Mouse (Mus musculus) lung, embryonic 14.5 days (tissue): Measurements from ENCODE around the gene Cdc42se1. TPM values are rescaled to one million over a fixed set of nuclear protein-coding genes. Genes with fewer than 3 reads are reported as not detected.

ENCODE experiments used
- ATAC-seq: fragments of 200-750 bp; cut with Nextera tagmentation; 2 replicates; pipeline ENCODE4 v1.8.0; 2017; ENCODE audit warnings: mild to moderate bottlenecking, moderate TSS enrichment, moderate library complexity; ENCODE audit not compliant: insufficient read depth
- DNase-seq: peaks from one replicate; pipeline ENCODE4 v3.0.0-alpha.2; 2015
- H3K27ac ChIP-seq: fragments of 300-500 bp; sonication (generic); 2 replicates; pipeline ENCODE4 v1.5.1; 2014; ENCODE audit warnings: low read depth, mild to moderate bottlenecking, moderate library complexity
- H3K27me3 ChIP-seq: fragments of 300-500 bp; sonication (generic); 2 replicates; pipeline ENCODE4 v1.6.1; 2014; ENCODE audit warnings: low read length, control low read depth; ENCODE audit not compliant: insufficient read depth
- H3K36me3 ChIP-seq: fragments of 300-500 bp; sonication (generic); 2 replicates; pipeline ENCODE4 v1.6.1; 2014; ENCODE audit warnings: control low read depth; ENCODE audit not compliant: insufficient read depth
- H3K4me1 ChIP-seq: fragments of 300-500 bp; sonication (generic); 2 replicates; pipeline ENCODE4 v1.6.1; 2014; ENCODE audit warnings: antibody characterized with exemption, control low read depth; ENCODE audit not compliant: insufficient read depth
- H3K4me2 ChIP-seq: fragments of 300-500 bp; sonication (generic); 2 replicates; pipeline ENCODE4 v1.6.1; 2014; ENCODE audit warnings: mild to moderate bottlenecking
- H3K4me3 ChIP-seq: fragments of 300-500 bp; sonication (generic); 2 replicates; pipeline ENCODE4 v1.5.1; 2014; ENCODE audit warnings: low read depth, low read length
- H3K9ac ChIP-seq: fragments of 300-500 bp; sonication (generic); 2 replicates; pipeline ENCODE4 v1.6.1; 2014
- H3K9me3 ChIP-seq: fragments of 300-500 bp; sonication (generic); 2 replicates; pipeline ENCODE4 v1.6.1; 2016; ENCODE audit warnings: low read depth, low read length, control low read depth
- CTCF ChIP-seq: IDR thresholded peaks from 2 replicates; pipeline ENCODE4 v1.5.1; 2016; ENCODE audit warnings: antibody characterized with exemption, low read depth
- WGBS: fragments of 180-500 bp; shearing (Covaris S2); extraction: QIAGEN DNeasy Blood & Tissue Kit; methylation state at CpG from one replicate; pipeline ENCODE4 v1.1.7; 2014; 5-methylcytosine and 5-hydroxymethylcytosine counted together
- polyA plus RNA-seq: library from polyadenylated mRNA; unstranded; fragments of >200 nt; fragmentation: Nextera tagmentation; extraction: Ambion mirVana; gene quantifications from 2 replicates; pipeline ENCODE4 v1.2.1, GENCODE M21; 2014

Gene Cdc42se1
- polyA plus RNA-seq, 1 experiment from 2014 or later: 131 TPM

DNA sequence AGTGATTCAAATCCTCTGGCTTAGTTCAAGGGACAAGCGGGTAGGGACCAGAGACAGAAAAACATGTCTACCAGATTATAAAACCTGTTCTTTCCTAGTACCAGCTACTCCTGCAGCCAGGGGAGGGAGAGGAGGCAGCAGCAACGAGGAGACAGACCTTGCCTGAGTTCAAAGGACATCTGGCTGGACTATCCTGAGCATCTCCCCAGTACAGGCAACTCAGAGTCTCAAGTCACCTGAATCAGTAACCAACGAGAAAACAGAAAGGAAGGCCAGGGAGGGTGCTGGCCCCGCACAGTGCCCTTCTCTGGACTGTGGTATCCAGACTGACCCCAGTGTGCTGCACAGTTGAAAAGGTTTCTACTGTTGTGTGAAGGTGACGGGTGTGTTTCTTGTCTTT lies 28.4 kb downstream of the Cdc42se1 start:
- no peak for ATAC-seq
- Histone ChIP-seq H3K9ac (no peak overlapping the region), H3K36me3 (peaks cover 74% of the 10 kb centered on the region), H3K4me3 (no peak overlapping the region), H3K4me2 (no peak overlapping the region), H3K27me3 (no peaks in the 10 kb centered on the region), H3K27ac (no peak overlapping the region), H3K4me1 (no peaks in the 10 kb centered on the region), H3K9me3 (no peaks in the 10 kb centered on the region)
- no peak for DNase-seq
- WGBS: 77% methylated on average over 5 of the region's 5 CpGs
- no peak for TF ChIP-seq CTCF

DNA sequence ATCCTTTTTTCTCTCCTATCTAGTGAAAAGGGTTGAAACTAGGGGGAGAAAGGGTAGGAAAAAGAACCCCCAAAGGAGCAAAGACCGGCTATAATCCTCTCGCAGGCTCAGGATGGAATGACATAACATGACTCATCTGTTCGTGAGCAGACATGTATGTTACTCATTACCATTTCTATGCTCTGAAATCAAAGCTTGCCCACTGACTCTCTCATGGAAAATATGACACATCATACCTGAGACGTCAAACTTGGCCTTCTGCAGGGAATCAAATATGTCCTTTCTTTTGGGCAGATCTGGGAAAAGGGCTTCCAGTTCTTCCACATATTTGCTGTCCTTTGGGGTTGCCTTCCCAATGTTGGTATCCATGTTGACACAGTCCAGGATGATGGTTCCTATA lies 33.4 kb downstream of the Cdc42se1 start:
- TF ChIP-seq CTCF: no peak
- Histone ChIP-seq H3K4me2 (no peak overlapping the region), H3K27ac (no peak overlapping the region), H3K9ac (no peak overlapping the region), H3K4me1 (no peaks in the 10 kb centered on the region), H3K4me3 (no peak overlapping the region), H3K27me3 (no peaks in the 10 kb centered on the region), H3K36me3 (peaks cover 70% of the 10 kb centered on the region), H3K9me3 (no peaks in the 10 kb centered on the region)
- WGBS: 94% methylated on average over 4 of the region's 4 CpGs
- ATAC-seq (no peak), DNase-seq (no peak)

DNA sequence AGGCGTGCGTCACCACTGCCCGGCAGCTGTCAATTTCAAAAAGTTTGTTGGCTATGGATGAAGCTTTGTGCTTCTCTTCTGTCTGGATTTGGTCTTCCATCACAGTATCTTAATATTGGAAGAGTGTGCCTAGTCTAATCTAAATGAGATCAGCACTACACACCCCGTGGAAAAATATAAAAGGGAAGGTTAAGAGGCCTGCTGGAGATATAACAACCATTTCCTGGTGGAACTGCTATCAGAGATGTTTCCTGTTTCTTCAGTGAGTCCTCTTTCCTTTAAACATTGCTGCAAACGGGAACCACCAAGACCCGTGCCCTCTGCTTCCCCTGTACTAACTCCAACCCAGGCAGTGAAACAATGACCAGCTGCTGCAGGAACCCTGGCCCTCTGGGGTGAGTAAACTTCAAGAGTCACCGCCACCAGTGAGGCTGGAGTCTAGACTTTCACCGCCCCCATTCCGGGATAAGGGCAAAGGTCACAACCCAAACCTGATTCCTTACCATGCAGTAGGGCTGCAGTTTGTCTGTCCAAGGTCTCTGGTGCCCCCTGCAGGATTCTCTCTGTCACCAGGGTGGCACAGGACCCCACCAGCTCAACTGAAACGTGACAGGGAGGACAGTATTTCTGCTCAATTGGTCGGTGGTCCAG lies 34.7 kb downstream of the Cdc42se1 start:
- Histone ChIP-seq H3K36me3 (peaks cover 70% of the 10 kb centered on the region), H3K4me3 (no peak overlapping the region), H3K4me2 (no peak overlapping the region), H3K27me3 (no peaks in the 10 kb centered on the region), H3K9me3 (no peaks in the 10 kb centered on the region), H3K9ac (no peak overlapping the region), H3K4me1 (no peaks in the 10 kb centered on the region), H3K27ac (no peak overlapping the region)
- peak; percentile 49; the same call in 1 of the 2 replicates for ATAC-seq
- TF ChIP-seq CTCF: peak; percentile 76
- WGBS: 43% methylated on average over 11 of the region's 11 CpGs
- peak; percentile 80 for DNase-seq

- no peak overlapping the region for H3K27ac ChIP-seq
- no peaks in the 10 kb centered on the region for H3K27me3 ChIP-seq
- H3K9me3 ChIP-seq: no peaks in the 10 kb centered on the region
- ATAC-seq (no peak), DNase-seq (no peak)
- H3K36me3 ChIP-seq: peaks cover 69% of the 10 kb centered on the region
- 71% methylated on average over 1 of the region's 1 CpGs for WGBS
- no peak overlapping the region for H3K9ac ChIP-seq
- no peak for TF ChIP-seq CTCF
- no peaks in the 10 kb centered on the region for H3K4me1 ChIP-seq
- H3K4me2 ChIP-seq: no peak overlapping the region
- no peak overlapping the region for H3K4me3 ChIP-seq
These were observed 36.2 kb downstream of the Cdc42se1 start for GRCm38 (mm10) chr3:95264724-95265123.

DNA sequence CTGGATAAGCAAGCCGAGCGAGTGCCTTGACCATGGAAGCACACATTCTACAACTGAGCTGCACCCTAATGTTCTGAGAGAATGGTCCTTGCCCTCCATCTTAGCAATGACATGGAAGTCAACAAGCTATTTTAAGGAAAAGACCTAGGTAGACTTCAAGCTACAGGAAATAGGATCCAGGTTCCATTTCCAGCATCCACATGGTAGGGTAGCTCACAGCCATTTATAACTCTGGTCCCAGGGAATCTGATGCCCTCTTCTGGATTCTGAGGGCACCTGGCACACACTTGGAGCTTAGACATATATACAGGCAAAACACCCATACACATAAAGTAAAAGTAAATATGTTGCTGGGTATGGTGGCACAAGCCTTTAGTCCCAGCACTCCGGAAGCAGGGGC lies 37.5 kb downstream of the Cdc42se1 start:
- Histone ChIP-seq H3K9me3 (no peaks in the 10 kb centered on the region), H3K36me3 (peaks cover 58% of the 10 kb centered on the region), H3K4me2 (no peak overlapping the region), H3K27ac (no peak overlapping the region), H3K27me3 (no peaks in the 10 kb centered on the region), H3K4me3 (no peak overlapping the region), H3K9ac (no peak overlapping the region), H3K4me1 (no peaks in the 10 kb centered on the region)
- no peak for TF ChIP-seq CTCF
- ATAC-seq (no peak), DNase-seq (no peak)
- 91% methylated on average over 3 of the region's 3 CpGs for WGBS

GRCm38 (mm10) chr3:95267855-95268254 lies 39.3 kb downstream of the Cdc42se1 start:
- H3K4me3 ChIP-seq: no peak overlapping the region
- H3K36me3 ChIP-seq: peaks cover 46% of the 10 kb centered on the region
- H3K27me3 ChIP-seq: no peaks in the 10 kb centered on the region
- no peaks in the 10 kb centered on the region for H3K4me1 ChIP-seq
- no peak for TF ChIP-seq CTCF
- no peak overlapping the region for H3K4me2 ChIP-seq
- no peak overlapping the region for H3K27ac ChIP-seq
- ATAC-seq (no peak), DNase-seq (no peak)
- H3K9ac ChIP-seq: no peak overlapping the region
- no peaks in the 10 kb centered on the region for H3K9me3 ChIP-seq

- H3K4me2 ChIP-seq: no peak overlapping the region
- H3K27me3 ChIP-seq: no peaks in the 10 kb centered on the region
- no peak for TF ChIP-seq CTCF
- no peaks in the 10 kb centered on the region for H3K4me1 ChIP-seq
- H3K9me3 ChIP-seq: no peaks in the 10 kb centered on the region
- ATAC-seq (no peak), DNase-seq (no peak)
- WGBS: 83% methylated on average over 5 of the region's 5 CpGs
- no peak overlapping the region for H3K9ac ChIP-seq
- H3K36me3 ChIP-seq: peaks cover 30% of the 10 kb centered on the region
- H3K4me3 ChIP-seq: no peak overlapping the region
- no peak overlapping the region for H3K27ac ChIP-seq
These were observed 41.3 kb downstream of the Cdc42se1 start for GRCm38 (mm10) chr3:95269789-95270188.

DNA sequence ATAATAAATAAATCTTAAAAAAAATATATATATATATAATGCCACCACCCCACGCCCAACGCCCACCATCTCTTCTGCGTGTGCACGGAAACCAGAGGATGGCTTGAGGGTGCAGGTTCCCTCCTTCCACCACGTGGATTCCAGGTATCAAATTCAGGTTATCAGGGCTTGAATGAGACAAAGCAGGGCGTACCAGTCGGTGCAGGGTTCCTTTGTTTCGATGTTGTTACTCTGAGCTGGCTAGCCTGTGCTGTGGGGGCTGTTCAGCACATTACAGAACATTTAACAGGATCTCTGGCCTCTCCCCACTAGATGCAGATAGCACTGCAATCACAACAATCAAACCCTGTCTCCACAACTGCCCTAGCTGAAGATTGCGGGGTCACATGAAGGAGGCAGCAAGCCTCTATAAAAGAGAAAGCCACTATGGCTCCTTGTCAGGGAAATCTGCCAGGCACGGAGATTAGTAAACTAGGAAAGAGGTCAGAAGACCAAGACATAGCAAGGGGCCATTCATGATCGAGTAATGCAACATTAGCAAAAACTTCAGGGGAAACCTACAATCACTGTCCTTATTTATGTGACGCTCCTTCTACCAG lies 42.3 kb downstream of the Cdc42se1 start:
- TF ChIP-seq CTCF: no peak
- Histone ChIP-seq H3K4me2 (no peak overlapping the region), H3K4me3 (no peak overlapping the region), H3K9ac (no peak overlapping the region), H3K27ac (no peak overlapping the region), H3K27me3 (no peaks in the 10 kb centered on the region), H3K4me1 (no peaks in the 10 kb centered on the region), H3K9me3 (no peaks in the 10 kb centered on the region), H3K36me3 (peaks cover 22% of the 10 kb centered on the region)
- DNase-seq (no peak), ATAC-seq (no peak)
- 82% methylated on average over 12 of the region's 12 CpGs for WGBS
